ENCODE assay signal across 17 mouse cellular contexts in the genomic region with DNA sequence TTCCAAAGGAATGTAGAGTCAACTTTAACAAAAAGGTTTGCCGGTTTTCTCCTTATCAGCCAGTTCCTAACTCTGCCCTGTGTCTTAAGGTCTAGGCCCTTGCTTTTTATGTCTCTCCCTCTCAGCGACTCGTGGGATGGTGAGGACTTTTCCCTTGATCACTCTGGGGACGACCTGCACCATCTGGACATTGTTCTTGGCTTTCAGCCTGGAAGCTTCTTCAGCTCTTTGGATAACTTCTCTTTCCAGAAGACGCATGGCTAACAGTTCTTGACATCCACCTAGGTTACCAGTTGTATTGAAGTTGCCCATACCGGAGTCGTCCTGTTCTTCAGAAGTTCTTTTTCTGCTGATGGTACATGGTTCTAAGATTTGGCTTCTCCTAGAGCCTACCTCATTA.
"Had no signal": no experiment of that assay in that cellular context is flagged by ENCODE, and none has a peak within 500 bp of the region (broad histone marks: within the 10 kb centered on the region; RNA-seq: fewer than 3 reads in every experiment).

No protein-coding gene starts in this region.

- H3K4me3 ChIP-seq: midbrain, embryonic 10.5 days; midbrain, embryonic 12.5 days; myocyte; neural tube, embryonic 13.5 days; neural tube, embryonic 15.5 days had no signal

- DNase-seq: lung, embryonic 14.5 days; lung, postnatal 10 days; lung, postnatal 4 days; midbrain, embryonic 14.5 days; retina, postnatal 1 day; right cerebral cortex, adult 18-20 months; right cerebral cortex, postnatal 25 days; right cerebral cortex, postnatal 4 days; spleen, adult 18-20 months; thymus, adult 18-20 months; thymus, postnatal 14 days; thymus, postnatal 36 days had no signal

- H3K27ac ChIP-seq: midbrain, embryonic 10.5 days; midbrain, embryonic 12.5 days; neural tube, embryonic 13.5 days; neural tube, embryonic 15.5 days had no signal
